Mouse (Mus musculus): Measurements from ENCODE around the gene Trappc1. TPM values are rescaled to one million over a fixed set of nuclear protein-coding genes. Genes with fewer than 3 reads are reported as not detected.

Trappc1 gene
- polyA plus RNA-seq, 1 experiment from 2014 or later, result 159 TPM

DNA sequence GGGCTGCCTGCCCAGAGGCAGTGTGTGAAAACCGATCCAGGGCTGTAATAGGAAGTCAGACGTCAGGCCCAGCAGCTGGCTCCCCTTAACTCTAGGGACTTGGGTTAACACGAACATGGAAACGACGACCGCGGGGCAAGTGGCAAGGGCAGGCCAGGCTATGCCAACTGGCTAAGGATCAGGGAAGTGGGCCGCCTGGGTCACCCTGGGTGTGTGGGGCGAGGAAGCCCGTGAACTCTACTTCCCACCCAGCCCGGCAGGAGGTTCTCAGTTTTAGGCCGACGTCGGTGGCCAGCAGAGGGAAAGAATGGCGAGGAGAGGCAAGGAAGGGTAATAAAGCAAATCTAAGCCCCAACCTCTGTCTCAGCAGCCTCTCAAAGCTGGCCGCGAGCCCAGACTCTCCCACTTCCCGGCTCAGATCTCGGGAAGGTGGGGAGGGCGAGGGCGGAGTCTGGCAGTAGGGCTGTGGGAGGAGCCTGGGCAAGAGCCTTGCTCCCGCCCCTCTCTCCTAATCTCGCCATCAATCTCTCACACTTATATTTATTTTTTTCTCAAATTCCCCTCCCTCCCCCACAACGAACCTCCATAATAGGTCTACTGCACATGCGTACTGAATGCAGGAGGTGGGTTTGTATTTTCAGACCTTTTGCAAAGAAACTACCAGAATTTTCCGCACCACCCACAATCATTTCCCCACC lies 42.5 kb downstream of the Trappc1 start:
- Histone ChIP-seq H3K4me3 (ENCODE audit: low read length) (peak overlapping the region; percentile 90), H3K27ac (ENCODE audit: low read length) (peak overlapping the region; percentile 100), H3K4me2 (ENCODE audit: low read depth, low read length) (peak overlapping the region; percentile 94), H3K27me3 (ENCODE audit: control insufficient read depth, insufficient read depth, low read depth, low read length) (no peaks in the 10 kb centered on the region), H3K36me3 (ENCODE audit: control insufficient read depth, insufficient read depth, low read length) (peaks cover 20% of the 10 kb centered on the region), H3K9ac (ENCODE audit: low read length) (peak overlapping the region; percentile 70), H3K4me1 (replicated peaks; ENCODE audit: control insufficient read depth, insufficient read depth, low read length) (peaks cover 42% of the 10 kb centered on the region), H3K9me3 (ENCODE audit: control insufficient read depth, low read length) (no peaks in the 10 kb centered on the region)
- ATAC-seq (ENCODE audit: low read depth), result peak; percentile 85
- under 1% methylated on average over 26 of the region's 26 CpGs for WGBS

DNA sequence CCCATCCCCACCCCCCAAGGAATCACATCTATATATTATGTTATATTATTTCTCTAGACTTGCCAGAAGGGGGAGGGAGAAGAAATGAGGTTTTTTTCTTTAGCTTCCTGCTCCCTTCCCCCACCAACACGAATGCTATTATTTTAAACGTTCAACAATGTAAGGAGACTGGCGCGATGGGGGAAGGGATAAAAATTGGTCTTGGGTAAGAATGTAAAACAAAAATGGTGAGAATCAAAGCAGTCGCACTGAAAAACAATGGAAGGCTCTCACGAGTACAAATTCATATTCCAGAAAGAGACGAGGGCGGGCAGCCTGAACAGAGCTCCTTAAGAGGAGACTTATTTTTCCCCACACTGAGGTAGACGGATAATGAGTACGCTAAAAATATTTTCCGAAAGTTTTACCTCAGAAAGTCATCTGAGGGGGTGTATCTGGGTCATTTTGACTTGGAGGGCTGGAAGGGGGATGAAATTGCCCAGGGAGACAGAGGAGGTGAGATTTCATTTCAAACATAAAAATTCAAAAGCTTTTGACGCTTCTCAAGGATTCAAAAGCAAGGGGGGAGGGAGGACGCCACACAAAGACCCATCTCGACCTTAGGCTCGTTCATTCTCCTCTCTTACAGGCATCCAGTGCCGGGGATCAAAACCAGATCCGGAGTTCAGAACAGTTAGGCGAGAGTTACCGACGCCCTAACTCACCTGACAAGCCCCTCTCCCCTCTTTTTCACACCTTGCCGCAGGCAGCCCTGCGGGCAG lies 43.3 kb downstream of the Trappc1 start:
- Histone ChIP-seq H3K36me3 (ENCODE audit: control insufficient read depth, insufficient read depth, low read length) (peaks cover 14% of the 10 kb centered on the region), H3K27ac (ENCODE audit: low read length) (peak overlapping the region; percentile 100), H3K4me1 (replicated peaks; ENCODE audit: control insufficient read depth, insufficient read depth, low read length) (peaks cover 49% of the 10 kb centered on the region), H3K9ac (ENCODE audit: low read length) (peak overlapping the region; percentile 100), H3K4me2 (ENCODE audit: low read depth, low read length) (peak overlapping the region; percentile 94), H3K4me3 (ENCODE audit: low read length) (peak overlapping the region; percentile 90), H3K27me3 (ENCODE audit: control insufficient read depth, insufficient read depth, low read depth, low read length) (no peaks in the 10 kb centered on the region), H3K9me3 (ENCODE audit: control insufficient read depth, low read length) (no peaks in the 10 kb centered on the region)
- ATAC-seq (ENCODE audit: low read depth), result no peak
- under 1% methylated on average over 22 of the region's 22 CpGs for WGBS

DNA sequence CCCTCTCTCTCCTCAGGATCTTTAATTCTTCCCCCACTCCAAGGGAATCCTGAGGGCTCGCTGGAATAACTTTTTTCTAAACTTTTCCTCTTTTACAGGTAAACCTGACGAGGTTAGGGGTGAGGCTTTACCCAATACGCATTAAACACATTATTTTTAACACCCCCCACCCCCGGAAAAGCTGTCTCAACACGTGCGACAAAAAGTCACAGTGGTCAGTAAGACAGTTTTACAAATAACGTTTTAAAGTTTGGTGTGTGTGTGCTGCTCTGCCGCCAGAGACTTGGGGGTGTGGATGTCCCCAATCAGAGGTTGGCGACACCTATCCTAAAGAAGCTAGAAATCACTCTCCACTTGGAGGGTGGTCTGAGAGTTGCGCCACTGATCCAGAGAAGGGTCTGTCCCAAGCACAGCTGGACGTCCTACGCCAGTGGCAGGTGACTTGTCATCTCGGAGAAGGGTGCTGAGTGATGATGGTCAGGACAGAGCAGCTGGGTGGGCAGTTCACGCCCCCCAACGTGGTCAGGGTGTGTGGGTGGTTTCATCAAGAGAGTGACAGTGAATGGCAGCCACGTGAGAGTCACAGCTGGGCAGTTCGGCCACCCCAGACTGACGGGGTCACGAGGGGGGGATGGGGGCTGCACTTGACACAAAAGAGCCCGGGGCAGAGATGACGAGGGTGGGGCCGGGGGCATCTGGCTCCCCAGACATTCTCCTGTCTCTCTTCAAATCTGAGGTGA lies 44.0 kb downstream of the Trappc1 start:
- peaks cover 12% of the 10 kb centered on the region for H3K36me3 ChIP-seq (ENCODE audit: control insufficient read depth, insufficient read depth, low read length)
- peak overlapping the region; percentile 90 for H3K4me3 ChIP-seq (ENCODE audit: low read length)
- no peak for ATAC-seq (ENCODE audit: low read depth)
- peaks cover 52% of the 10 kb centered on the region for H3K4me1 ChIP-seq (replicated peaks; ENCODE audit: control insufficient read depth, insufficient read depth, low read length)
- H3K9ac ChIP-seq (ENCODE audit: low read length), result peak overlapping the region; percentile 100
- H3K27me3 ChIP-seq (ENCODE audit: control insufficient read depth, insufficient read depth, low read depth, low read length), result no peaks in the 10 kb centered on the region
- H3K4me2 ChIP-seq (ENCODE audit: low read depth, low read length), result peak overlapping the region; percentile 94
- WGBS, result under 1% methylated on average over 22 of the region's 22 CpGs
- H3K27ac ChIP-seq (ENCODE audit: low read length), result peak overlapping the region; percentile 100
- no peaks in the 10 kb centered on the region for H3K9me3 ChIP-seq (ENCODE audit: control insufficient read depth, low read length)

DNA sequence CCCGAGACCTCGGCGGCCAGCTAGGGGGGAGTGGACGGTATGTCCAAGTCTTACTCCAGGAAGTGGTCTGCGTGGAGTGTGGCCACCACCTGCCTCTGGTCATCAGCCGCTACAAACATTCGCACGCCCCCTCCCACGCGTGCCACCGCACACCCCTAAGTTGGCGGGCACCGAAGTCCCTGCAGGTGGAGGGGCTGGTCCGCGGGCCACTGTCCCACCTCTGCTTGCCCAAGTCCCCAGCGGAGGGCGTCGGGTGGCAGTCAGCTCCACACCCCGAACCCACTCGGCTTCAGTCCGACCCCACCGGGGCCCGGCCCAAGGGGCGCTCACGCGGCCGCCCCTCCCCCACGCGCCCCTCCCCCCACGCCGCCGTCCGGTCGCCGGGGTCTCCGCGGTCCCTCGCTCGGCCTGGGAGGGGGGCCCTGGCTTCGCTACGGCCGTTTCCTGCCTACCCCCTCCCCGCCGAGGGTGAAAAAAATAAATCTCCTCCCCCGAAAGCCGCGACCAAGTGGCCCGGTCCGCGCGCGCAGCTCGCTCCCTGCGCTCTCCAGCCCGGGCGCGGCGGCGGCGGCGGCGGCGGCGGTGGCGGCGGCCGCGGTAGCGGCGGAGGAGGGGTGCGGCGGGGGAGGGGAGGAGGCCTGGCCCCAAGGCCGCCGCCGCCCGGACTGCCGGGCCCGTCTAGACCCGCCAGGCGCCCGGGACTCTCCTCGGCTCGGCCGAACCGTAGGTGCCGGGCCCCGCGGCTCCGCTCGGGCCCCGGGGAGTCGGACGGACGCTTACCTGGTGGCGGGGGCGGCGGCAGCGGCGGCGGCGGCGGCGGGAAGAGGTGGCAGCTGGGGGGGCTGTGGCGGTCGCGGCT lies 44.8 kb downstream of the Trappc1 start:
- H3K27me3 ChIP-seq (ENCODE audit: control insufficient read depth, insufficient read depth, low read depth, low read length), result no peaks in the 10 kb centered on the region
- WGBS, result under 1% methylated on average over 48 of the region's 106 CpGs
- peak overlapping the region; percentile 100 for H3K27ac ChIP-seq (ENCODE audit: low read length)
- H3K4me3 ChIP-seq (ENCODE audit: low read length), result peak overlapping the region; percentile 90
- peaks cover 9% of the 10 kb centered on the region for H3K36me3 ChIP-seq (ENCODE audit: control insufficient read depth, insufficient read depth, low read length)
- H3K9ac ChIP-seq (ENCODE audit: low read length), result peak overlapping the region; percentile 100
- H3K9me3 ChIP-seq (ENCODE audit: control insufficient read depth, low read length), result no peaks in the 10 kb centered on the region
- H3K4me2 ChIP-seq (ENCODE audit: low read depth, low read length), result peak overlapping the region; percentile 94
- peaks cover 53% of the 10 kb centered on the region for H3K4me1 ChIP-seq (replicated peaks; ENCODE audit: control insufficient read depth, insufficient read depth, low read length)
- ATAC-seq (ENCODE audit: low read depth), result 0 out of 2 replicates have a peak, but pooled peaks have one; percentile 0

DNA sequence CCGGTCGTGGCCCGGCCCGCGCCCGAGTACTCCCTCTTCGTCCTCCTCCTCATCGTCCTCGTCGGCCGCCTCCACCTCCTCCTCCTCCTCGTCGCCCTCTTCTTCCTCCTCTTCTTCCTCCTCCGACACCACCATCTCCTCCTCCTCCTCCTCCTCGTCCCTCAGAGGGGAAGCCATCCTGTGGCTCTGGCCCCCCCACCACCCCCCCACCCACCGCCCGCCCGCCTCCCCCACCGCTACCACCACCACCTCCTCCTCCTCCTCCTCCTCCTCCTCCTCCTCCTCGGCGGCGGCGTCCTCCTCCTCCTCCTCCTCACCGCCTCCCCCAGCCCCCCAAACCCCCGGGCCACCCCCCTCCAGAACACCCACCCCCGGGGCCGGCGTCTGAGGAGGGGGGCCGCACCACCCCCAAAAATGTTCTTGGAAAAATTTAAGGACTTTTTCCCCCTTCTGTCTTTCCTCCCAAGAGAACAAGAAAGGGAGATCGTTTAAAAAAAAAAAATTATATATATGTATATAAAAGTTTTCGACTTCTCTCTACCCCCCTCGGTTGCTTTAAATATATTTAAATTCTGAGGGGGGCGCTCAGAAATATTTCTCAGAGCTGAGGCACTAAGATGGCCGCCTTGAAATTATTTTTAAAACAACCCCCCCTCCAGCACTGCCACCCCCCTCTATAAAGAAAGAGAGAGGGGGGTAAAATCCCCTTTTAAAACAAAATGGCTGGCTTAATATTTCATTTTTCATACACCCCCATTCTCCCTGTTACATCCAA lies 45.6 kb downstream of the Trappc1 start, which contains the start of gene Chd3:
TSS of gene Chd3 (minus strand) at position 192 of the 775 bp plus-strand sequence.
- 1% methylated on average over 11 of the region's 34 CpGs for WGBS
- Histone ChIP-seq H3K9ac (ENCODE audit: low read length) (peak within 1 kb of the TSS; percentile 100), H3K4me3 (ENCODE audit: low read length) (peak within 1 kb of the TSS; percentile 90), H3K4me2 (ENCODE audit: low read depth, low read length) (peak within 1 kb of the TSS; percentile 94), H3K27ac (ENCODE audit: low read length) (peak within 1 kb of the TSS; percentile 100), H3K27me3 (ENCODE audit: control insufficient read depth, insufficient read depth, low read depth, low read length) (no peaks in the 10 kb centered on the region), H3K9me3 (ENCODE audit: control insufficient read depth, low read length) (no peaks in the 10 kb centered on the region), H3K4me1 (replicated peaks; ENCODE audit: control insufficient read depth, insufficient read depth, low read length) (peaks cover 45% of the 10 kb centered on the region), H3K36me3 (ENCODE audit: control insufficient read depth, insufficient read depth, low read length) (peaks cover 7% of the 10 kb centered on the region)
- ATAC-seq (ENCODE audit: low read depth), result no peak

DNA sequence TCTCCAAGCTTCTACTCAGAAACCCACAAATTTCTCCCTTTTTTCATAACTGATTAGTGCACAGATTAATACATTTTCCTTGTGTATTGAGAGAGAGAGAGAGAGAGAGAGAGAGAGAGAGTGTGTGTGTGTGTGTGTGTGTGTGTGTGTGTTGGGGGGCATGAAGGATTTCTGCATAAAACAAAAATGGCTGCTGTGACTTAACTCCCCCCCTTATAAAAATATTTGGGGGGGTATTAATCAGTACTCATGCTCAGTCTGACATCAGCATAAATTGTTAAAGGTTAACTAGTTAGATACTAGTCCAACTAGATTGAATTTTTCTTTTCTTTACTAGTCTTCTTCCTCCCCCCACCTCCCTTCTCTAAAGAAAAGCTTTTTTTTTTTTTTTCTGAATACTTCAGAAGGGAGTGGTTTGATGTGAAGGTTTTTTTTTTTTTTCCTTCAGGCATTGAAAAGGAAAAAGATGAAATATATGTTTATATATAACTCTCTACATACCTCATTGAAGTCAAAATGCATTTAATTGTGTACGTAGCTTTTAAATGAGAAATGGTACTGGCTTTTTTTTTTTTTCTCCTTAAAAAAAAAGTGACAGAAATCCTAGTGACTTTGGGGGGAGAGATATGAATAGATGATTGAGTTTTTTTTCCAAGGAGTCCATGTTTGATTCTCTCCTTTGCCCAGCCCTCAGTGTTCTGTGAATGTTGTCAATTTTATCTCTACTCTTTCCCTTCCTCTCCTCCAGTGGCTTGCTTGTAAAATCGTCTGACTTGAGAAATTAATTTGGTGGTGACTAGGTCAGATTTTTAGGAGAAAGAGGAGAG lies 46.4 kb downstream of the Trappc1 start:
- Histone ChIP-seq H3K27me3 (ENCODE audit: control insufficient read depth, insufficient read depth, low read depth, low read length) (no peaks in the 10 kb centered on the region), H3K4me1 (replicated peaks; ENCODE audit: control insufficient read depth, insufficient read depth, low read length) (peaks cover 37% of the 10 kb centered on the region), H3K4me2 (ENCODE audit: low read depth, low read length) (peak overlapping the region; percentile 94), H3K27ac (ENCODE audit: low read length) (peak overlapping the region; percentile 100), H3K9ac (ENCODE audit: low read length) (peak overlapping the region; percentile 100), H3K4me3 (ENCODE audit: low read length) (peak overlapping the region; percentile 90), H3K9me3 (ENCODE audit: control insufficient read depth, low read length) (no peaks in the 10 kb centered on the region), H3K36me3 (ENCODE audit: control insufficient read depth, insufficient read depth, low read length) (peaks cover 7% of the 10 kb centered on the region)
- 9% methylated on average over 2 of the region's 2 CpGs for WGBS
- no peak for ATAC-seq (ENCODE audit: low read depth)

DNA sequence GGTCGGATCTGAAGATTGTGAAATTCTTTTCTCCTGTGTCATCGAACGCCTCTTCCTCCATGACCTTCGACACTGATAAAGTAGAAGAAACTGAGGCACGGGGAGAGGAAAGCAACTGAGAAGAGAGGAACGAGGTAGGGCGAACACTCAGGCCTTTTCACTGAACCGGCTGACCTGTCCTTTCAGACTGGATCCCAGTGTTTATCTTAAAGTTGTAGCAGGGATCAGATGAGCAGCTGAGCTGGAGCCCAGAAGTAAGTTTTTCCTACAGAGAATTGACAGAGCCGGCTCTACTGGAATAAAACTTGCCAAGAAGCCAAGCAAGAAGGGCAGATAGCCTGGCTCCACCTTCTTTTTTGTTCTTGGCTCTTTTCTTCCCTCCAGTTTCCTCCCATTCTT lies 47.0 kb downstream of the Trappc1 start:
- Histone ChIP-seq H3K4me1 (replicated peaks; ENCODE audit: control insufficient read depth, insufficient read depth, low read length) (peaks cover 31% of the 10 kb centered on the region), H3K27ac (ENCODE audit: low read length) (peak overlapping the region; percentile 93), H3K9me3 (ENCODE audit: control insufficient read depth, low read length) (no peaks in the 10 kb centered on the region), H3K9ac (ENCODE audit: low read length) (peak overlapping the region; percentile 50), H3K4me2 (ENCODE audit: low read depth, low read length) (peak overlapping the region; percentile 49), H3K4me3 (ENCODE audit: low read length) (peak overlapping the region; percentile 16), H3K36me3 (ENCODE audit: control insufficient read depth, insufficient read depth, low read length) (peaks cover 7% of the 10 kb centered on the region), H3K27me3 (ENCODE audit: control insufficient read depth, insufficient read depth, low read depth, low read length) (no peaks in the 10 kb centered on the region)
- 13% methylated on average over 9 of the region's 9 CpGs for WGBS
- no peak for ATAC-seq (ENCODE audit: low read depth)

Measured in lung, embryonic 16.5 days (tissue).